ENCODE assay signal across 26 mouse cellular contexts in genomic region chr10:120389707-120390106, GRCm38 (mm10).
DNase-seq lines count a peak whose midpoint lies in the region; ATAC-seq and TF ChIP-seq lines count a peak whose summit lies in the region.
"Had no signal": no experiment of that assay in that cellular context is flagged by ENCODE, and none has a peak within 500 bp of the region (broad histone marks: within the 10 kb centered on the region; RNA-seq: fewer than 3 reads in every experiment).

No protein-coding gene starts in this region.

- WGBS in forebrain, embryonic 10.5 days = 65% methylated on average over 6 of the region's 6 CpGs
- 67% methylated on average over 6 of the region's 6 CpGs for WGBS in forebrain, embryonic 13.5 days
- 25% methylated on average over 6 of the region's 6 CpGs for WGBS in kidney, embryonic 14.5 days
- 37% methylated on average over 6 of the region's 6 CpGs for WGBS in kidney, postnatal 0 days
- WGBS in embryonic facial prominence, embryonic 10.5 days = 63% methylated on average over 6 of the region's 6 CpGs

- TF ChIP-seq CTCF in kidney, postnatal 0 days (IDR thresholded peaks at IDR 0.05; ENCODE audit: low read depth) = no peak

- H3K4me2 ChIP-seq in forebrain, embryonic 13.5 days = no peak overlapping the region
- no peak overlapping the region for H3K4me2 ChIP-seq in kidney, embryonic 14.5 days (replicated peaks; ENCODE audit: low read depth, low read length)
- peak overlapping the region; percentile 26; the same call in 1 of the 2 replicates for H3K4me2 ChIP-seq in kidney, postnatal 0 days (ENCODE audit: low read length)
- H3K4me2 ChIP-seq: embryonic facial prominence, embryonic 12.5 days; embryonic facial prominence, embryonic 15.5 days; forebrain, embryonic 12.5 days; heart, embryonic 12.5 days; heart, embryonic 15.5 days; hindbrain, embryonic 13.5 days had no signal

- no peaks in the 10 kb centered on the region for H3K9me3 ChIP-seq in forebrain, embryonic 10.5 days
- no peaks in the 10 kb centered on the region for H3K9me3 ChIP-seq in forebrain, embryonic 13.5 days (replicated peaks)
- H3K9me3 ChIP-seq in kidney, embryonic 14.5 days (ENCODE audit: control insufficient read depth, low read length) = no peaks in the 10 kb centered on the region
- H3K9me3 ChIP-seq in kidney, postnatal 0 days (replicated peaks; ENCODE audit: low read length) = no peaks in the 10 kb centered on the region
- no peaks in the 10 kb centered on the region for H3K9me3 ChIP-seq in embryonic facial prominence, embryonic 10.5 days
- H3K9me3 ChIP-seq: embryonic facial prominence, embryonic 12.5 days; embryonic facial prominence, embryonic 15.5 days; forebrain, embryonic 12.5 days; heart, embryonic 12.5 days; heart, embryonic 15.5 days; hindbrain, embryonic 10.5 days; hindbrain, embryonic 13.5 days had no signal

- no peak overlapping the region for H3K4me3 ChIP-seq in forebrain, embryonic 10.5 days
- H3K4me3 ChIP-seq in forebrain, embryonic 13.5 days = no peak overlapping the region
- H3K4me3 ChIP-seq in kidney, embryonic 14.5 days (ENCODE audit: low read length) = no peak overlapping the region
- no peak overlapping the region for H3K4me3 ChIP-seq in kidney, postnatal 0 days (replicated peaks; ENCODE audit: low read depth, low read length)
- H3K4me3 ChIP-seq in embryonic facial prominence, embryonic 10.5 days = no peak overlapping the region
- H3K4me3 ChIP-seq: embryonic facial prominence, embryonic 12.5 days; embryonic facial prominence, embryonic 15.5 days; forebrain, embryonic 12.5 days; heart, embryonic 12.5 days; heart, embryonic 15.5 days; hindbrain, embryonic 10.5 days; hindbrain, embryonic 13.5 days had no signal

- peaks cover 99% of the 10 kb centered on the region for H3K4me1 ChIP-seq in forebrain, embryonic 10.5 days
- peaks cover 73% of the 10 kb centered on the region for H3K4me1 ChIP-seq in forebrain, embryonic 13.5 days
- peaks cover 73% of the 10 kb centered on the region for H3K4me1 ChIP-seq in kidney, embryonic 14.5 days (ENCODE audit: control insufficient read depth, insufficient read depth, low read length)
- H3K4me1 ChIP-seq in kidney, postnatal 0 days (replicated peaks; ENCODE audit: insufficient read depth, low read length) = peaks cover 44% of the 10 kb centered on the region
- H3K4me1 ChIP-seq in embryonic facial prominence, embryonic 10.5 days = peaks cover 84% of the 10 kb centered on the region

- ATAC-seq in forebrain, embryonic 13.5 days = no peak
- no peak for ATAC-seq in kidney, embryonic 14.5 days (ENCODE audit: low FRiP score, low TSS enrichment)
- no peak for ATAC-seq in kidney, postnatal 0 days (replicated peaks; ENCODE audit: low FRiP score, low read depth)
- ATAC-seq: activated CD4-positive, CD25-positive, alpha-beta regulatory T cell, adult 4 months; forebrain, embryonic 16.5 days; hindbrain, embryonic 16.5 days had no signal

- no peak overlapping the region for H3K9ac ChIP-seq in forebrain, embryonic 13.5 days
- H3K9ac ChIP-seq in kidney, embryonic 14.5 days (ENCODE audit: low read depth, low read length) = no peak overlapping the region; the same call in 1 of the 2 replicates
- no peak overlapping the region for H3K9ac ChIP-seq in kidney, postnatal 0 days (ENCODE audit: low read depth, low read length)
- H3K9ac ChIP-seq: embryonic facial prominence, embryonic 12.5 days; embryonic facial prominence, embryonic 15.5 days; forebrain, embryonic 12.5 days; heart, embryonic 12.5 days; heart, embryonic 15.5 days; hindbrain, embryonic 13.5 days had no signal

- peaks cover 50% of the 10 kb centered on the region for H3K36me3 ChIP-seq in forebrain, embryonic 10.5 days (replicated peaks)
- H3K36me3 ChIP-seq in forebrain, embryonic 13.5 days (ENCODE audit: poor library complexity, severe bottlenecking) = no peaks in the 10 kb centered on the region
- H3K36me3 ChIP-seq in kidney, embryonic 14.5 days (ENCODE audit: control insufficient read depth, insufficient read depth, low read length) = no peaks in the 10 kb centered on the region; the same call in 1 of the 2 replicates
- H3K36me3 ChIP-seq in kidney, postnatal 0 days (ENCODE audit: insufficient read depth, low read length) = no peaks in the 10 kb centered on the region
- H3K36me3 ChIP-seq in embryonic facial prominence, embryonic 10.5 days (replicated peaks) = peaks cover 49% of the 10 kb centered on the region
- H3K36me3 ChIP-seq: embryonic facial prominence, embryonic 15.5 days; forebrain, embryonic 12.5 days; heart, embryonic 12.5 days; heart, embryonic 15.5 days; hindbrain, embryonic 10.5 days; hindbrain, embryonic 13.5 days had no signal

- no peak for DNase-seq in forebrain, embryonic 10.5 days (ENCODE audit: extremely low spot score, low spot score)
- DNase-seq in kidney, adult 8-10 months = no peak
- no peak for DNase-seq in kidney, postnatal 0 days (ENCODE audit: low spot score)
- no peak for DNase-seq in kidney, postnatal 36 days
- no peak for DNase-seq in embryonic facial prominence, embryonic 10.5 days (ENCODE audit: low spot score)
- DNase-seq: adrenal gland, adult 8-10 months; adrenal gland, postnatal 25 days; cerebellum, adult 11-12 months; cerebellum, adult 8-10 months; cerebellum, postnatal 36 days; gastrocnemius, postnatal 10 days; gastrocnemius, postnatal 36 days; heart, postnatal 10 days; heart, postnatal 36 days had no signal

- 0 out of 2 replicates have a peak overlapping the region, but pooled peaks have one; percentile 27 for H3K27ac ChIP-seq in forebrain, embryonic 10.5 days
- H3K27ac ChIP-seq in forebrain, embryonic 13.5 days = no peak overlapping the region
- H3K27ac ChIP-seq in kidney, embryonic 14.5 days (ENCODE audit: low read depth, low read length) = peak overlapping the region; percentile 86; the same call in 1 of the 2 replicates
- H3K27ac ChIP-seq in kidney, postnatal 0 days = peak overlapping the region; percentile 90
- H3K27ac ChIP-seq in embryonic facial prominence, embryonic 10.5 days (replicated peaks) = 0 out of 2 replicates have a peak overlapping the region, but pooled peaks have one; percentile 12
- H3K27ac ChIP-seq: embryonic facial prominence, embryonic 12.5 days; embryonic facial prominence, embryonic 15.5 days; heart, embryonic 15.5 days; hindbrain, embryonic 10.5 days; hindbrain, embryonic 13.5 days had no signal

- no peaks in the 10 kb centered on the region for H3K27me3 ChIP-seq in forebrain, embryonic 10.5 days (ENCODE audit: poor library complexity, severe bottlenecking)
- H3K27me3 ChIP-seq in forebrain, embryonic 13.5 days = peaks cover 3% of the 10 kb centered on the region; the same call in 1 of the 2 replicates
- H3K27me3 ChIP-seq in kidney, embryonic 14.5 days (ENCODE audit: control insufficient read depth, insufficient read depth, low read length) = no peaks in the 10 kb centered on the region
- H3K27me3 ChIP-seq in kidney, postnatal 0 days (ENCODE audit: insufficient read depth, low read length) = no peaks in the 10 kb centered on the region
- no peaks in the 10 kb centered on the region for H3K27me3 ChIP-seq in embryonic facial prominence, embryonic 10.5 days (replicated peaks; ENCODE audit: low read depth, poor library complexity, severe bottlenecking)
- H3K27me3 ChIP-seq: embryonic facial prominence, embryonic 12.5 days; embryonic facial prominence, embryonic 15.5 days; heart, embryonic 12.5 days; heart, embryonic 15.5 days had no signal
